In genomic region chr5:125488953-125489352, GRCm38 (mm10) we compare ENCODE assay signal across 7 mouse cellular contexts. TPM values are rescaled to one million over a fixed set of nuclear protein-coding genes. Genes with fewer than 3 reads are reported as not detected.
"Had no signal": no experiment of that assay in that cellular context is flagged by ENCODE, and none has a peak within 500 bp of the region (broad histone marks: within the 10 kb centered on the region; RNA-seq: fewer than 3 reads in every experiment).

No protein-coding gene starts in this region.

RNA-seq across cellular contexts. Expression of gene Tmem132b, which starts 42.6 kb away (rescaled TPM):
- total RNA-seq: heart, adult 2 months; heart, postnatal 14 days; heart, postnatal 36 days; liver, adult 2 months had no signal
- polyA plus RNA-seq: heart, adult 2 months; heart, embryonic 15.5 days; heart, postnatal 0 days; kidney, adult 2 months; liver, adult 2 months had no signal
